Mouse (Mus musculus): ENCODE measurements around the gene Oser1. TPM values are rescaled to one million over a fixed set of nuclear protein-coding genes. Genes with fewer than 3 reads are reported as not detected.

The Oser1 gene
- polyA plus RNA-seq, 1 experiment: 44.6 TPM

DNA sequence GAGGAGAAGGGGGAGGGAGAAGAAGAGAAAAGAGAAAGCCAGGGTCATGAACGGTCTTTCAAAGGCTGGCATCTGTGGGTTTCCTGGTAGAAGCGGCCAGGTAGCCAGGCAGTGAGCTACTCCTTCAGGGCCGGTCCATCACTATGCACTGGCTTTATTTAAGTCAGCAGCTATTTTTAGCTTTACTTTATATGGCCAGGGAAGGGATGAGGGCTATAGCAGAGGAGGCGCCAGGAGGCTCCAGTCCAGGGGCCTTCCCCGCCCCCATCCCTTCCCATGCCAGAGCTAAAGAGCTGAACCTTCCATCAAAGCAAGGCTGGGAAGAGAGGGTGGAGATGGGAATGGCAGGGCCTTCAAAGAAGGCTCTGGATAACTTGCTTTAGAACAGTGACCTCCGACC is 32.1 kb downstream of the Oser1 start:
- Histone ChIP-seq H3K36me3 (ENCODE audit: control insufficient read depth, insufficient read depth) (no peaks in the 10 kb centered on the region), H3K4me3 (ENCODE audit: insufficient read depth, poor library complexity, severe bottlenecking) (no peak overlapping the region), H3K79me3 (ENCODE audit: low read depth) (peaks cover 6% of the 10 kb centered on the region), H3ac (ENCODE audit: control insufficient read depth, insufficient read length, low read depth) (no peak overlapping the region), H3K79me2 (ENCODE audit: control insufficient read depth, insufficient read depth) (peaks cover 45% of the 10 kb centered on the region), H3K27me3 (ENCODE audit: control insufficient read depth, insufficient read depth, insufficient read length) (no peaks in the 10 kb centered on the region)
- TF ChIP-seq CTCF (IDR thresholded peaks at IDR 0.05; ENCODE audit: control insufficient read depth, insufficient read depth, insufficient read length) (no peak), MYOD1 (IDR thresholded peaks at IDR 0.05; ENCODE audit: control insufficient read depth, insufficient read length, low read depth) (no peak), CEBPB (IDR thresholded peaks at IDR 0.05; ENCODE audit: low read depth) (no peak), USF1 (IDR thresholded peaks at IDR 0.05; ENCODE audit: low read depth) (no peak), MAX (IDR thresholded peaks at IDR 0.05) (no peak), MYOG (IDR thresholded peaks at IDR 0.05; ENCODE audit: control insufficient read depth, extremely low read depth, insufficient read length) (no peak), FOSL1 (IDR thresholded peaks at IDR 0.05; ENCODE audit: insufficient read depth, low read length, poor library complexity, severe bottlenecking) (no peak)

DNA sequence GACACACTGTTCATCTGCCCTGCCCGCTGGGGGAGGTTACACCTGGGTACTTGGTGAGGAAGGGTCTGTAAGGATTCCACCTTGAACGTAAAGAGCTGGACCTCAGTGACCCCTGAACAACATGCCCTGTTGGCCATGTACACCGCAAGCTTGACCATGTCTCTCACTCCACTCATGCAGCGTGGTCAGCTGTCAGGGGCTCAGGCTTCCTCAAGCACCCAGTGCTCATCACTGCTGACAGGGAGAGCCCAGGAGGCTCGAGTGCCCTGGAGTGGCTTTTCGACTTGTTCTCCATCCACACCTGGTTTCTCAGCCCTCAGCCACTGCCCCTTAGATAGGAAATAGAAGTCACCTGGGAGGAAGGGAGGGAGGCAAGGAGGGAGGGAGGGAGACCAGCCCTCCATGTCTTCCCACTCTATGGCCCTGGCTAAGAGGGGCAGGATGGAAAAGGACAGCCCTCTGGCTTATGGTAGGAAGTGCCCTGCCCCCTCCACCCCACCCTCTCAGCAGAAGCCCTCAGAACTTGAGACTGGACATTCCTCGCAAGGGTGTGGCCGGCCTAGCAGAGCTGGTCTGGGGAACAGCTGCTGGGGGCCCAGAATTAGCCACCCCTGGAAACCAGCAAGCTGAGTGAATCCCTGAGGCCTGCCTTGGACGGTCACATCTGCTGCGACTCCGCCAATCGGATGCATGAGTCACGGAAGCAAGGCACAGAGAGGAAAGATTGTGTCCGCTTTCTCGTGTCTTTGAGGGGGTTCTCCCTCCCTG is 37.9 kb downstream of the Oser1 start:
- Histone ChIP-seq H3K36me3 (ENCODE audit: control insufficient read depth, insufficient read depth) (no peaks in the 10 kb centered on the region), H3ac (ENCODE audit: control insufficient read depth, insufficient read length, low read depth) (peak overlapping the region; percentile 73), H3K27me3 (ENCODE audit: control insufficient read depth, insufficient read depth, insufficient read length) (no peaks in the 10 kb centered on the region), H3K79me2 (ENCODE audit: control insufficient read depth, insufficient read depth) (peaks cover 7% of the 10 kb centered on the region), H3K4me3 (ENCODE audit: insufficient read depth, poor library complexity, severe bottlenecking) (no peak overlapping the region), H3K79me3 (ENCODE audit: low read depth) (peaks cover 6% of the 10 kb centered on the region)
- TF ChIP-seq MAX (IDR thresholded peaks at IDR 0.05): no peak
- peak; percentile 94 for TF ChIP-seq MYOD1 (IDR thresholded peaks at IDR 0.05; ENCODE audit: control insufficient read depth, insufficient read length, low read depth)

GRCm38 (mm10) chr2:163385126-163385525 is 39.4 kb downstream of the Oser1 start:
- Histone ChIP-seq H3K79me2 (ENCODE audit: control insufficient read depth, insufficient read depth) (peaks cover 7% of the 10 kb centered on the region), H3K36me3 (ENCODE audit: control insufficient read depth, insufficient read depth) (no peaks in the 10 kb centered on the region), H3K4me3 (ENCODE audit: insufficient read depth, poor library complexity, severe bottlenecking) (no peak overlapping the region), H3ac (ENCODE audit: control insufficient read depth, insufficient read length, low read depth) (no peak overlapping the region), H3K27me3 (ENCODE audit: control insufficient read depth, insufficient read depth, insufficient read length) (no peaks in the 10 kb centered on the region), H3K79me3 (ENCODE audit: low read depth) (peaks cover 6% of the 10 kb centered on the region)
- no peak for TF ChIP-seq FOSL1 (IDR thresholded peaks at IDR 0.05; ENCODE audit: insufficient read depth, low read length, poor library complexity, severe bottlenecking)
- TF ChIP-seq MYOG (IDR thresholded peaks at IDR 0.05; ENCODE audit: control insufficient read depth, extremely low read depth, insufficient read length): no peak
- no peak for TF ChIP-seq USF1 (IDR thresholded peaks at IDR 0.05; ENCODE audit: low read depth)
- no peak for TF ChIP-seq CEBPB (IDR thresholded peaks at IDR 0.05; ENCODE audit: low read depth)
- no peak for TF ChIP-seq CTCF (IDR thresholded peaks at IDR 0.05; ENCODE audit: control insufficient read depth, insufficient read depth, insufficient read length)
- no peak for TF ChIP-seq MYOD1 (IDR thresholded peaks at IDR 0.05; ENCODE audit: control insufficient read depth, insufficient read length, low read depth)
- TF ChIP-seq MAX (IDR thresholded peaks at IDR 0.05): no peak

- H3K79me3 ChIP-seq (ENCODE audit: low read depth): peaks cover 3% of the 10 kb centered on the region
- no peak overlapping the region for H3ac ChIP-seq (ENCODE audit: control insufficient read depth, insufficient read length, low read depth)
- H3K27me3 ChIP-seq (ENCODE audit: control insufficient read depth, insufficient read depth, insufficient read length): no peaks in the 10 kb centered on the region
- peaks cover 4% of the 10 kb centered on the region for H3K79me2 ChIP-seq (ENCODE audit: control insufficient read depth, insufficient read depth)
- no peak overlapping the region for H3K4me3 ChIP-seq (ENCODE audit: insufficient read depth, poor library complexity, severe bottlenecking)
- H3K36me3 ChIP-seq (ENCODE audit: control insufficient read depth, insufficient read depth): no peaks in the 10 kb centered on the region
- TF ChIP-seq CTCF (IDR thresholded peaks at IDR 0.05; ENCODE audit: control insufficient read depth, insufficient read depth, insufficient read length): no peak
- no peak for TF ChIP-seq FOSL1 (IDR thresholded peaks at IDR 0.05; ENCODE audit: insufficient read depth, low read length, poor library complexity, severe bottlenecking)
- no peak for TF ChIP-seq MYOG (IDR thresholded peaks at IDR 0.05; ENCODE audit: control insufficient read depth, extremely low read depth, insufficient read length)
- no peak for TF ChIP-seq CEBPB (IDR thresholded peaks at IDR 0.05; ENCODE audit: low read depth)
These were observed 43.3 kb downstream of the Oser1 start for GRCm38 (mm10) chr2:163381246-163381645.

GRCm38 (mm10) chr2:163379366-163379765 is 45.1 kb downstream of the Oser1 start:
- H3K27me3 ChIP-seq (ENCODE audit: control insufficient read depth, insufficient read depth, insufficient read length): no peaks in the 10 kb centered on the region
- H3K79me3 ChIP-seq (ENCODE audit: low read depth): no peaks in the 10 kb centered on the region
- no peak overlapping the region for H3ac ChIP-seq (ENCODE audit: control insufficient read depth, insufficient read length, low read depth)
- H3K36me3 ChIP-seq (ENCODE audit: control insufficient read depth, insufficient read depth): no peaks in the 10 kb centered on the region
- no peak overlapping the region for H3K4me3 ChIP-seq (ENCODE audit: insufficient read depth, poor library complexity, severe bottlenecking)
- H3K79me2 ChIP-seq (ENCODE audit: control insufficient read depth, insufficient read depth): no peaks in the 10 kb centered on the region
- TF ChIP-seq CEBPB (IDR thresholded peaks at IDR 0.05; ENCODE audit: low read depth) (no peak), MAX (IDR thresholded peaks at IDR 0.05) (no peak), MYOD1 (IDR thresholded peaks at IDR 0.05; ENCODE audit: control insufficient read depth, insufficient read length, low read depth) (no peak), FOSL1 (IDR thresholded peaks at IDR 0.05; ENCODE audit: insufficient read depth, low read length, poor library complexity, severe bottlenecking) (no peak), CTCF (IDR thresholded peaks at IDR 0.05; ENCODE audit: control insufficient read depth, insufficient read depth, insufficient read length) (no peak), USF1 (IDR thresholded peaks at IDR 0.05; ENCODE audit: low read depth) (no peak), MYOG (IDR thresholded peaks at IDR 0.05; ENCODE audit: control insufficient read depth, extremely low read depth, insufficient read length) (no peak)

DNA sequence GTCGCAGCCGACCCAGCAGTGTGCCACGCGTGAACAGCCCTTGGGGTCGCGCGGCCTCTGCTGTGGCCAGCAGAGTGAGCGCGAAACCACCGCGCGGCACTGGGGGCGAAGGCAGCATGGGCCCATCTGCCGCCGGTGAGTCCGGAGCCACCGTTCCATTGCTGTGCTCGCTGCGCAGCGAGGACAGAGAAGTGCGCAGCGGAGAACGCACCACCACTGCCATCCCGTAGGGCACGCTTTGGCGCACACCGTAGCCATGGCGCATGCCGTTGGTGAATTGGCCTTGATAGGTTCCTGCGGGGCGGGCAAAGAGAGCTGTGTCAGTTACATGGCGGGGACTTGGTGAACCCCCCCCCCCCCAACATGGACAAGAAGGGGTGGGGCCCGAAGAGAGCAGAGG is 48.4 kb downstream of the Oser1 start:
- TF ChIP-seq USF1 (IDR thresholded peaks at IDR 0.05; ENCODE audit: low read depth) (no peak), MYOG (IDR thresholded peaks at IDR 0.05; ENCODE audit: control insufficient read depth, extremely low read depth, insufficient read length) (no peak)
- Histone ChIP-seq H3K4me3 (ENCODE audit: insufficient read depth, poor library complexity, severe bottlenecking) (no peak overlapping the region), H3K79me3 (ENCODE audit: low read depth) (no peaks in the 10 kb centered on the region)

More for the DNA sequence above, 48.4 kb downstream of the Oser1 start:
- Histone ChIP-seq H3K36me3 (ENCODE audit: control insufficient read depth, insufficient read depth) (no peaks in the 10 kb centered on the region), H3ac (ENCODE audit: control insufficient read depth, insufficient read length, low read depth) (no peak overlapping the region), H3K79me2 (ENCODE audit: control insufficient read depth, insufficient read depth) (no peaks in the 10 kb centered on the region), H3K27me3 (ENCODE audit: control insufficient read depth, insufficient read depth, insufficient read length) (no peaks in the 10 kb centered on the region)
